Mouse (Mus musculus) forebrain, embryonic 14.5 days (tissue): Measurements from ENCODE around the gene Spon1. TPM values are rescaled to one million over a fixed set of nuclear protein-coding genes. Genes with fewer than 3 reads are reported as not detected.

ENCODE experiments used
- ATAC-seq: fragments of 200-750 bp; cut with Nextera tagmentation; 2 replicates; pipeline ENCODE4 v1.8.0; 2017; ENCODE audit warnings: mild to moderate bottlenecking, moderate library complexity
- DNase-seq: peaks from one replicate; pipeline ENCODE4 v3.0.0-alpha.2; 2015; ENCODE audit warnings: low spot score
- H3K27ac ChIP-seq: fragments of 300-500 bp; sonication (generic); 2 replicates; pipeline ENCODE4 v1.5.1; 2014; ENCODE audit warnings: low read depth, mild to moderate bottlenecking, control low read depth, low read length, moderate library complexity
- H3K27me3 ChIP-seq: fragments of 300-500 bp; sonication (generic); replicated peaks from 2 replicates; pipeline ENCODE4 v1.6.1; 2014; ENCODE audit warnings: low read length, control low read depth, mixed read lengths; ENCODE audit not compliant: control insufficient read depth, insufficient read depth
- H3K36me3 ChIP-seq: fragments of 300-500 bp; sonication (generic); 2 replicates; pipeline ENCODE4 v1.6.1; 2014; ENCODE audit warnings: low read length, control low read depth; ENCODE audit not compliant: control insufficient read depth, insufficient read depth
- H3K4me1 ChIP-seq: fragments of 300-500 bp; sonication (generic); 2 replicates; pipeline ENCODE4 v1.6.1; 2014; ENCODE audit warnings: antibody characterized with exemption, low read length, control low read depth; ENCODE audit not compliant: control insufficient read depth, insufficient read depth
- H3K4me2 ChIP-seq: fragments of 300-500 bp; sonication (generic); 2 replicates; pipeline ENCODE4 v1.6.1; 2014; ENCODE audit warnings: mild to moderate bottlenecking, control low read depth, low read length
- H3K4me3 ChIP-seq: fragments of 300-500 bp; sonication (generic); 2 replicates; pipeline ENCODE4 v1.5.1; 2014; ENCODE audit warnings: low read depth, low read length, control low read depth
- H3K9ac ChIP-seq: fragments of 300-500 bp; sonication (generic); 2 replicates; pipeline ENCODE4 v1.6.1; 2014; ENCODE audit warnings: mild to moderate bottlenecking, low read length, control low read depth, moderate library complexity
- H3K9me3 ChIP-seq: fragments of 300-500 bp; sonication (generic); replicated peaks from 2 replicates; pipeline ENCODE4 v1.6.1; 2016; ENCODE audit warnings: low read length, control low read depth, mixed read lengths; ENCODE audit not compliant: control insufficient read depth
- WGBS: fragments of 180-500 bp; shearing (Covaris S2); extraction: QIAGEN DNeasy Blood & Tissue Kit; methylation state at CpG from one replicate; pipeline ENCODE4 v1.1.7; 2014; 5-methylcytosine and 5-hydroxymethylcytosine counted together
- polyA plus RNA-seq: library from polyadenylated mRNA; unstranded; fragments of >200 nt; fragmentation: Nextera tagmentation; extraction: Ambion mirVana; gene quantifications from 2 replicates; pipeline ENCODE4 v1.2.1, GENCODE M21; 2014

Spon1 gene
- polyA plus RNA-seq: 10.4 and 15.2 TPM in 2 replicates

- peaks cover 24% of the 10 kb centered on the region for H3K27me3 ChIP-seq
- peak within 1 kb of the TSS; percentile 44 for H3K4me3 ChIP-seq
- ATAC-seq (peak; percentile 95), DNase-seq (peak; percentile 82)
- peak within 1 kb of the TSS; percentile 62 for H3K9ac ChIP-seq
- no peaks in the 10 kb centered on the region for H3K36me3 ChIP-seq
- H3K27ac ChIP-seq: no peak within 1 kb of the TSS
- peaks cover 13% of the 10 kb centered on the region; the same call in 1 of the 2 replicates for H3K4me1 ChIP-seq
- peak within 1 kb of the TSS; percentile 99 for H3K4me2 ChIP-seq
- peaks cover 5% of the 10 kb centered on the region; the same call in 1 of the 2 replicates for H3K9me3 ChIP-seq
- under 1% methylated on average over 55 of the region's 56 CpGs for WGBS
Observed at GRCm38 (mm10) chr7:113765667-113766497, at the start of gene Spon1. TSS of gene Spon1 (plus strand) at chr7:113765998.

GRCm38 (mm10) chr7:113721994-113722393 is 43.8 kb upstream of the Spon1 start:
- no peaks in the 10 kb centered on the region for H3K9me3 ChIP-seq

GRCm38 (mm10) chr7:113723905-113724304 is 41.9 kb upstream of the Spon1 start:
- no peaks in the 10 kb centered on the region for H3K4me1 ChIP-seq
- ATAC-seq (no peak), DNase-seq (no peak)
- 83% methylated on average over 3 of the region's 3 CpGs for WGBS
- H3K9ac ChIP-seq: no peak overlapping the region
- no peaks in the 10 kb centered on the region for H3K36me3 ChIP-seq
- H3K4me2 ChIP-seq: no peak overlapping the region
- no peaks in the 10 kb centered on the region for H3K9me3 ChIP-seq
- H3K27me3 ChIP-seq: no peaks in the 10 kb centered on the region
- no peak overlapping the region for H3K4me3 ChIP-seq
- H3K27ac ChIP-seq: no peak overlapping the region

More at GRCm38 (mm10) chr7:113721994-113722393, 43.8 kb upstream of the Spon1 start:
- Histone ChIP-seq H3K27ac (no peak overlapping the region), H3K27me3 (no peaks in the 10 kb centered on the region), H3K36me3 (no peaks in the 10 kb centered on the region), H3K4me3 (no peak overlapping the region), H3K9ac (no peak overlapping the region), H3K4me1 (no peaks in the 10 kb centered on the region), H3K4me2 (no peak overlapping the region)
- ATAC-seq: no peak
- WGBS: 77% methylated on average over 2 of the region's 2 CpGs
- DNase-seq: no peak

DNA sequence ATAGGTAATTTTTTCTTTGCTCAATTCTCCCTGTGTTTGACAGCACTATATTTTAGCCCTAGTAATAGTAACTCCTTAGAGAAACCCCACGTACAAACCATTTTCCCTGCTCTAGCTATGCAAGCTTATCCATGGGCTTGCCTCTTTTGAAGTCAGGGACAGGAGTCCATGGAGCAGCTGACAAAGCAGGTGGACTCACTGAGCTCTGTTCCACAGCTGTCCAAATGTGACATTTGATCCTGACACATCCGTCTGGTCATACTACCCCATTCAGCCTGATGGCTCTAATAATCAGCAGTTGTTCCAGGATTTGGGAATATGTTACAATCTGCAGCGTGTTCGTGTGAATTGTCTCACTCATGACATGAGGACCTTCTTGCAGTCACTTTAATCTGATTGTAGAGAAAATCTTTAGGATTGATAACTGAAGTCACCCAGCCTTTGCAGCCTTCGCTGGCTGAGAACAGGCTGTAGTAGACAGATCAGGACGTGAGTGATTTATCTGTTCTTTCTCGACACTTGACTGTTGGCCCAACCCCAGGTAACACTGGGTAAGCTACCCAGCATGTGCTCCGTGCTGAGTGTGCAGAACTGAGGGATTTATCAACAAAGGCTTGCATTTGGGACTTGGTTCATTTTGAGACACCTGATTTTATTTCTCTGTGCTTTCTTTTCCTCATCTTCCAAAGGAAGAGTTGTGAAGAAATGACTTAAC is 37.6 kb upstream of the Spon1 start:
- Histone ChIP-seq H3K4me1 (no peaks in the 10 kb centered on the region), H3K27ac (no peak overlapping the region), H3K9me3 (no peaks in the 10 kb centered on the region), H3K27me3 (no peaks in the 10 kb centered on the region), H3K36me3 (no peaks in the 10 kb centered on the region), H3K4me3 (no peak overlapping the region), H3K9ac (no peak overlapping the region), H3K4me2 (no peak overlapping the region)
- ATAC-seq: no peak
- no peak for DNase-seq
- WGBS: 82% methylated on average over 8 of the region's 8 CpGs

GRCm38 (mm10) chr7:113728926-113729325 is 36.9 kb upstream of the Spon1 start:
- no peaks in the 10 kb centered on the region for H3K4me1 ChIP-seq
- no peak overlapping the region for H3K4me2 ChIP-seq
- H3K9me3 ChIP-seq: no peaks in the 10 kb centered on the region
- no peak for DNase-seq
- H3K36me3 ChIP-seq: no peaks in the 10 kb centered on the region
- no peak overlapping the region for H3K4me3 ChIP-seq
- H3K9ac ChIP-seq: no peak overlapping the region
- 68% methylated on average over 2 of the region's 2 CpGs for WGBS
- ATAC-seq: no peak
- H3K27ac ChIP-seq: no peak overlapping the region
- H3K27me3 ChIP-seq: no peaks in the 10 kb centered on the region

DNA sequence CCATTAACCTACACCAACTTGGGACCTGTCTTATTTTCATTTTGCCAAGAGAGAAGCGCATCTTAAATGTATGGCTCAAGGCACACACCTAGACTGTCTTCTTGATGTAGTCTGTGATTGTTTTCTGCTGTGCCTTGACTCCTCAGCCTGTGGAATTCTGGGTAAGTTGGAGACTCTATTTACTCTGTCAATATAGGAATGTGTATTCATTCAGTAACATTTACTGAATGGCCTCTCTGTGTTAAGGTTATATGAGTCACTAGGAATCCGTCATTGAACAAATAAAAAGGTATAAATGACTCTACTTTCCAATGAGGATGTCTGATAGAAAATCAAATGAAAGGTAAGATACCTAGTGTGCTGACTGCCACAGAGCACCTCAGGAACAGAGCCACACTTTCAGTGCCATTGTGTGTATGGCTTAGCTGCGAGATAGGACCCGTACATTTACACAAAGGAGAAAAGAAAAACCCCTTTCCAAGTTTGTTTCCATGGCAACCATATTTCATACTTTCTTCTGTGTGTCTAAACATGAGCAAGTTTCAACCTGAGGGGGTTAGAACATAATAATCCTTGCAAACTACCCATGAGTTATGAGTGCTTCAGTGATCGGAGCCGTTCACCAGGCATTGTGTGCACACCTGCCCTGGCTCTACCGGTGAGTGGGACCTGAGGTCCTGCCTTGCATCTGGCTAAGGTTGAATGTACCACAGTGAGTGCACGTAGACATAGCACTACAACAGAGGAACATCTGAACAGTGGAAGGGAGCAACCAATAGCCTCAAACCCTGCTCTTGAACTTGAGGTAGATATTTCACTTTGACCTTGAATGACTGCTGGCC is 35.2 kb upstream of the Spon1 start:
- WGBS: 88% methylated on average over 8 of the region's 8 CpGs
- no peak for ATAC-seq
- no peaks in the 10 kb centered on the region for H3K4me1 ChIP-seq

GRCm38 (mm10) chr7:113737790-113738362 is 27.9 kb upstream of the Spon1 start:
- H3K9me3 ChIP-seq: no peaks in the 10 kb centered on the region
- no peaks in the 10 kb centered on the region for H3K4me1 ChIP-seq
- 90% methylated on average over 9 of the region's 9 CpGs for WGBS
- ATAC-seq: no peak
- H3K36me3 ChIP-seq: no peaks in the 10 kb centered on the region
- H3K9ac ChIP-seq: no peak overlapping the region
- no peaks in the 10 kb centered on the region for H3K27me3 ChIP-seq
- DNase-seq: no peak
- no peak overlapping the region for H3K27ac ChIP-seq
- no peak overlapping the region for H3K4me2 ChIP-seq
- H3K4me3 ChIP-seq: no peak overlapping the region

More for the DNA sequence above, 35.2 kb upstream of the Spon1 start:
- Histone ChIP-seq H3K9ac (no peak overlapping the region), H3K9me3 (no peaks in the 10 kb centered on the region), H3K4me3 (no peak overlapping the region), H3K27me3 (no peaks in the 10 kb centered on the region), H3K4me2 (no peak overlapping the region), H3K27ac (no peak overlapping the region), H3K36me3 (no peaks in the 10 kb centered on the region)
- DNase-seq: peak; percentile 36

- H3K4me2 ChIP-seq: no peak overlapping the region
- H3K4me1 ChIP-seq: no peaks in the 10 kb centered on the region
- H3K9me3 ChIP-seq: no peaks in the 10 kb centered on the region
- DNase-seq: no peak
- no peaks in the 10 kb centered on the region for H3K36me3 ChIP-seq
- 82% methylated on average over 7 of the region's 7 CpGs for WGBS
- H3K4me3 ChIP-seq: no peak overlapping the region
- no peak overlapping the region for H3K9ac ChIP-seq
- H3K27ac ChIP-seq: no peak overlapping the region
- no peaks in the 10 kb centered on the region for H3K27me3 ChIP-seq
- no peak for ATAC-seq
Observed at GRCm38 (mm10) chr7:113739181-113739580, 26.6 kb upstream of the Spon1 start.
